Mouse (Mus musculus) cerebral cortex, adult 2 months (tissue): ENCODE data around the gene D130043K22Rik.

ENCODE experiments used
- WGBS: fragments of 180-500 bp; shearing (Covaris S2); methylation state at CpG from one replicate; pipeline ENCODE4 v1.1.7; 2018; 5-methylcytosine and 5-hydroxymethylcytosine counted together

The D130043K22Rik gene

GRCm38 (mm10) chr13:24905422-24905821, 60.5 kb downstream of the D130043K22Rik start:
- 77% methylated on average over 12 of the region's 12 CpGs for WGBS

GRCm38 (mm10) chr13:24906831-24907570, 62.1 kb downstream of the D130043K22Rik start:
- 70% methylated on average over 11 of the region's 11 CpGs for WGBS

GRCm38 (mm10) chr13:24909112-24909511, 64.2 kb downstream of the D130043K22Rik start:
- whole genome bisulfite sequencing, result 93% methylated on average over 1 of the region's 1 CpGs

GRCm38 (mm10) chr13:24913576-24913975, 68.6 kb downstream of the D130043K22Rik start:
- WGBS, result 95% methylated on average over 7 of the region's 7 CpGs

GRCm38 (mm10) chr13:24914915-24915314, 70.0 kb downstream of the D130043K22Rik start:
- WGBS, result 93% methylated on average over 4 of the region's 4 CpGs

DNA sequence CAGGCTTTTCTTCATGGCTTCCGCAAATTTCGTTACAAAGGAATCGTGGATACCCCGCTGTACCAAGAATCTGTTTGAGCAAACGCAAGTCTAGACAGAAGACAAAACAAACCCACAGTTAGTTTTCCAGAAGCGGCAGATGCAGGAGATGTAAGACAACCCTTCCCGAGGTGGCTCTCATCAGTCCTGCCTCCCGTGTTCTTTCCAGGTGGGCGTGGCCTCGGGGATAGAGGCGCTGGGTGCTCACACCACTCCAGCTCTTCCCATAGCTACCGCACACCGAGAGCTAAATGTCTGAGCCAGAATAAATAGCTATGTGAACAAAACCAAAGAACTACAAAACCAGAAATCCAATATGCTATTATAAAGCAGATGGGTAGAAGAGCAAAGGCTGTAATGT, 70.9 kb downstream of the D130043K22Rik start:
- WGBS, result 78% methylated on average over 13 of the region's 13 CpGs

- 24% methylated on average over 5 of the region's 5 CpGs for WGBS
These were observed 75.5 kb downstream of the D130043K22Rik start for GRCm38 (mm10) chr13:24920333-24920977.

GRCm38 (mm10) chr13:24921281-24921680, 76.3 kb downstream of the D130043K22Rik start:
- WGBS, result 88% methylated on average over 6 of the region's 6 CpGs

DNA sequence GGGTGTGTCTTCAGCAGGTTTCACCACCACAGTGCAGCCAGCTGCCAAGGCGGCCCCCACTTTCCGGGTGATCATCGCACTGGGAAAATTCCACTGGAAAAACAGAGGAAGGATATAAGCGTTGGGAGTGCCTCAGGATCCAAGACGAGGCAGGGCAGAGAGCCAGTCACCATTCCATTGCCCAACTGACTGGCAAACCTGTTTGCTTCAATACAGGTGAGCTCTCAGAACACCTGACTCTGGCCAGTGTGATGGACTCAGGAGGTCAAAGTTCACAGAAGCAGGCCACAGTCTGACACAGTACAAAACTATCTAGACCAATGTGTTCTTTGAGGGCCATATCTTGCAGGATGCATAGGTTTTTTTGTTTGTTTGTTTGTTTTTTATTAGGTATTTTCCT, 79.1 kb downstream of the D130043K22Rik start:
- 90% methylated on average over 5 of the region's 5 CpGs for WGBS

DNA sequence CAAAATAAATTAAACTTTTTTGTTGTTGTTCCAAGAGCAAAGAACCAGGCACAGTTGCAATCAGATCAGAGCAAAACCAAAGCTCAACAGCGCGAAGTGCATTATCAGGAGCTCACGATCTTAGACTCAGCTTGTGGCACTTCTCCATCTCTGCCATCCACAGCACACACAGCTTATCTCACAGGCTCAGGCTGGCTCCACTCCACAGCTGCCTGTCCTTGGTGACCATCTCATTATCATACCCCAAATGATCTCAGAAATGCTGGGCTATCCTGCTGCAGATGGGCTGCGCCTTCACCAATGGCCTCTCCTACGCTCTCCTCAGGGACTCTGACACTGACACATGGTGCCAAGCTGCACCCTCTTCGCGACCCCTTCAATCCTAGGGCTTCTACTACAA, 88.3 kb downstream of the D130043K22Rik start:
- WGBS, result 80% methylated on average over 7 of the region's 7 CpGs

GRCm38 (mm10) chr13:24936772-24937107, 91.8 kb downstream of the D130043K22Rik start:
- 21% methylated on average over 5 of the region's 5 CpGs for WGBS

DNA sequence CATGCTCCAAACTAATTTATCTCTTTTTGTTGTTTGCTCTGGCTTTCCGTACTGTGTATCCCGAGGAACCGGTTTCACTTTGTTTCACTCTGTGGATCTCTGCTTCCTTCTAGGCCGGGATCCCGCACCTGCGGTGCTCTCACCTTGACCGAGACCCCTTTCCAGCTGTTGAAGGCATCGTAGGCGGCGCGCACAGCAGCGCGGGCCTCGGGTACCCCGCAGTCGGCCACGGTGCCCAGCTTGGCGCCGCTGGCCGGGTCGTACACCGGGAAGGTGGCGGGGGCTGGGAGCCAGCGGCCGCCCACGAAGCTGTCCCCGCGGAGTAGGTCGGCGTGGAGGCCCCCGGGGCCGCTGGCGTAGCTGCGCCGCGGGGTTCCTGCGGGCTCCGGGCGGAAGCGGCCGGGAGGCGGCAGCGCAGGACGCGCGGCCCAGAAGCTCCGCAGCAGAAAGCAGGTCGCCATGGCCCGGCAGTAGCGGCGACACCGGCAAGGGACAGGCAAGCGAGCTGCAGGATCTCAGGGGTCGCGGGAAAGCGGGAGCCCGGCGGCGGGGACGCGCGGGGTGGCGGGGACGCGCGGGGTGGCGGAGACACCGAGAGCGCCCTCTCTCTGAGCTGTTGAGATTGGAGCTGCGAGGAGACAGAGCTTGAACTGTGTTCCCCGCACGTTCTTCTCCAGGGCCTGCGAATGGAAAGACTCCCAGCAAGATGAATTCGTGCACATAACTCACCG, 92.3 kb downstream of the D130043K22Rik start, which contains the start of gene Aldh5a1:
Gene Aldh5a1 (minus strand): TSS at position 554 of the 731 bp plus-strand sequence.
- WGBS, result 1% methylated on average over 72 of the region's 75 CpGs

DNA sequence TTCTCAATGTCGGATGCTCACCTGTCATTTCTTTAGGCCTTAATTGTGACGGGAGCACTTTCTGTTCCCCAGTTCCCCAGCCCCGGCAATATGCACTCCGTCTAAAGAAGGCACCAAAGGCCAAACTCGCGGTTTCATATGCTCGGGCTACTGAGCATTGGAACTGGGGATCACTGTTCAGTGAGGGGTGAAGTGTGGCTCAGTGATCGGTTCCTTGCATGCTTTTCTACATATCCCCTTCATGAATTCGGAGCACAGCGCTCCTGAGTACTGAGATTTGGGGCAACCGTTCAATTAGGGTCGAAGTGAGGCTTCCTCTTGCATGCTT, 92.9 kb downstream of the D130043K22Rik start:
- 13% methylated on average over 12 of the region's 12 CpGs for WGBS

DNA sequence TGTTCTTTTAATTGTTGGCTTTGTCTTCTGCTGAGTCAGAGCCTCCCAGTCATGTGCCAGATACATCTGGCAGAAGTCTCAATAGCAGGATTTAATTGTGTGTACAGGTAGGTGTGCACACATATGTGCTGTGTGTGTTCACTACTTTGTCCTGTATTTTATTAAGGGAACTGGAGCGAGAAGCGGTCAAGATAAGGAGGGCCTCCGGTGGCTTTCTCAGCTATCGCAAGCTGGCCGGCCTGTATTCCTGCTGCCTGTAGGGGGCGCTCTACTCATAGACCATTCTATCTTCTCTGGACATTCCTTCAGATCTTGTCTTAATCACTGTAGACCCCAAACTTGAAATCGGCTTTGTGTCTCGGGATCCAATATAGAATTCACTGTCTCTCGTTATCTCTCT, 93.7 kb downstream of the D130043K22Rik start:
- WGBS, result 27% methylated on average over 9 of the region's 9 CpGs

- 92% methylated on average over 9 of the region's 9 CpGs for WGBS
These were observed 94.5 kb downstream of the D130043K22Rik start for GRCm38 (mm10) chr13:24939472-24939871.

- 51% methylated on average over 17 of the region's 17 CpGs for WGBS
These were observed 97.8 kb downstream of the D130043K22Rik start, which contains the start of gene Gpld1 for GRCm38 (mm10) chr13:24942512-24943282. Gene Gpld1 (plus strand): TSS chr13:24943152.

GRCm38 (mm10) chr13:24943303-24943702, 98.4 kb downstream of the D130043K22Rik start:
- WGBS, result 75% methylated on average over 8 of the region's 8 CpGs

GRCm38 (mm10) chr13:24945567-24945966, 100.6 kb downstream of the D130043K22Rik start:
- 55% methylated on average over 4 of the region's 4 CpGs for WGBS

GRCm38 (mm10) chr13:24947158-24947557, 102.2 kb downstream of the D130043K22Rik start:
- 95% methylated on average over 5 of the region's 5 CpGs for WGBS

GRCm38 (mm10) chr13:24948870-24949269, 103.9 kb downstream of the D130043K22Rik start:
- WGBS, result 88% methylated on average over 6 of the region's 6 CpGs
